ENCODE assay signal across 23 mouse cellular contexts in the genomic region with DNA sequence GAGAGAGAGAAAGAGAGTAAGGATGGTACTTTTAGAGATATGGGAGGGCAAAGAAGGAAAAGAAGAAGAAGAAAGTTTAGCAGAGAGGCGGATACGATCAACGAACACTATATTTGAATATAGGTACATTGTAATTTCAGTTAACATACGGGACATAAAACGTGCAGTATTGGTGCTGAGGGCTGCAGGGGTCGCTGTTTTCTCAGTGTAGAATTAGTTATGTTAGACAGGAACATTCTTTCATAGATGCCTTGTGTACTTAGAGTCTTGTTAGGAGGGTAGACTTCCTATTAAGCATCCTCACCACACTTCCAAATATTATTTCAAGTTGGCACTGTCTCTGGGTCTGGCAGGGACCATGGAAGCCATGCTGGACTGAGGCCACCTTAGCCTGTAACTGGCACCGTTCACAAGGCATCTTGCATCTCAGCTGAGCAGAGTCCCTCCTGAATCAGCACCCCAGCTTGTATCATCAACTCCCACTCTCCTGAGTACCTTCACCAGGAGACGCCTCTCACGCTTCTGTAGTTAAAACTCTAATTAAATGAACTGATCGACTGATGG.
A peak's percentile ranks its signal among the peaks of the same experiment; 100 is the strongest.
DNase-seq lines count a peak whose midpoint lies in the region; ATAC-seq and TF ChIP-seq lines count a peak whose summit lies in the region.
"Had no signal": no experiment of that assay in that cellular context is flagged by ENCODE, and none has a peak within 500 bp of the region (broad histone marks: within the 10 kb centered on the region; RNA-seq: fewer than 3 reads in every experiment).

No protein-coding gene starts in this region.

- in situ Hi-C loops in CH12.LX (cut with MboI; ENCODE audit: low pct_ligation_motif_present, low pct_unique_long_range_greater_than_20kb, low sequenced_read_pairs), result no loop called here

- no peaks in the 10 kb centered on the region for H3K79me2 ChIP-seq in CH12.LX (replicated peaks; ENCODE audit: control insufficient read depth, extremely low read depth, insufficient read depth, poor library complexity, severe bottlenecking)

- H3K27me3 ChIP-seq in forebrain, postnatal 0 days (ENCODE audit: insufficient read depth, low read length), result no peaks in the 10 kb centered on the region
- H3K27me3 ChIP-seq in forebrain, embryonic 16.5 days (replicated peaks; ENCODE audit: control insufficient read depth, insufficient read depth, low read length), result no peaks in the 10 kb centered on the region
- peaks cover 36% of the 10 kb centered on the region for H3K27me3 ChIP-seq in CH12.LX (replicated peaks)
- H3K27me3 ChIP-seq: embryonic facial prominence, embryonic 12.5 days; forebrain, embryonic 13.5 days; hindbrain, embryonic 13.5 days had no signal

- no peaks in the 10 kb centered on the region for H3K4me1 ChIP-seq in forebrain, postnatal 0 days (ENCODE audit: insufficient read depth)
- H3K4me1 ChIP-seq in forebrain, embryonic 16.5 days (replicated peaks; ENCODE audit: control insufficient read depth, insufficient read depth, low read length), result no peaks in the 10 kb centered on the region
- H3K4me1 ChIP-seq in CH12.LX (ENCODE audit: control insufficient read depth in 1 of 2, insufficient read depth in 2 of 2), result no peaks in the 10 kb centered on the region
- H3K4me1 ChIP-seq: embryonic facial prominence, embryonic 12.5 days; forebrain, embryonic 13.5 days; heart, embryonic 10.5 days; hindbrain, embryonic 13.5 days had no signal

- no peaks in the 10 kb centered on the region for H3K36me3 ChIP-seq in forebrain, postnatal 0 days (ENCODE audit: insufficient read depth)
- no peaks in the 10 kb centered on the region for H3K36me3 ChIP-seq in forebrain, embryonic 16.5 days (ENCODE audit: control insufficient read depth, insufficient read depth)
- H3K36me3 ChIP-seq in CH12.LX (replicated peaks in 1 of 2; ENCODE audit: control insufficient read depth in 1 of 2, insufficient read depth in 1 of 2, low read length in 1 of 2), result no peaks in the 10 kb centered on the region
- H3K36me3 ChIP-seq: embryonic facial prominence, embryonic 12.5 days; heart, embryonic 10.5 days; hindbrain, embryonic 13.5 days had no signal

- intact Hi-C loops in left cerebral cortex, postnatal 4 days (cut with DNase I), result no loop called here

- H3K27ac ChIP-seq in forebrain, postnatal 0 days (ENCODE audit: low read depth, low read length), result no peak overlapping the region
- H3K27ac ChIP-seq in forebrain, embryonic 16.5 days (ENCODE audit: low read length), result no peak overlapping the region
- H3K27ac ChIP-seq in CH12.LX (ENCODE audit: insufficient read depth, low read depth), result no peak overlapping the region
- H3K27ac ChIP-seq: embryonic facial prominence, embryonic 12.5 days; forebrain, embryonic 13.5 days; heart, embryonic 10.5 days; hindbrain, embryonic 13.5 days had no signal

- no peak for TF ChIP-seq EP300 in CH12.LX (IDR thresholded peaks at IDR 0.05; ENCODE audit: low read length)

- ATAC-seq in forebrain, postnatal 0 days, result no peak
- ATAC-seq in forebrain, embryonic 16.5 days, result no peak
- ATAC-seq: forebrain, embryonic 13.5 days had no signal

- TF ChIP-seq POLR2A in CH12.LX (IDR thresholded peaks at IDR 0.05; ENCODE audit: low read depth, low read length), result no peak

- DNase-seq in forebrain, postnatal 0 days, result no peak
- peak; percentile 2 for DNase-seq in left cerebral cortex, postnatal 4 days
- no peak for DNase-seq in left cerebral cortex, adult 11 months (ENCODE audit: low spot score)
- peak; percentile 25 for DNase-seq in A20 (ENCODE audit: low read depth, low spot score)
- DNase-seq in CH12.LX (ENCODE audit: extremely low read depth), result no peak
- DNase-seq in embryo, embryonic 10 days (ENCODE audit: low spot score), result no peak
- no peak for DNase-seq in adipocyte (ENCODE audit: low spot score)
- DNase-seq: adrenal gland, postnatal 36 days; gastrocnemius, postnatal 14 days; heart, postnatal 14 days; kidney, adult 11 months; liver; lung, adult 18-20 months; retina, postnatal 1 day; right cerebral cortex, postnatal 4 days; thymus, postnatal 14 days had no signal

- H3K9me3 ChIP-seq in forebrain, postnatal 0 days (ENCODE audit: low read length), result no peaks in the 10 kb centered on the region
- H3K9me3 ChIP-seq in forebrain, embryonic 16.5 days (ENCODE audit: control insufficient read depth, low read length), result no peaks in the 10 kb centered on the region
- H3K9me3 ChIP-seq in CH12.LX (replicated peaks; ENCODE audit: low read length), result no peaks in the 10 kb centered on the region
- H3K9me3 ChIP-seq: embryonic facial prominence, embryonic 12.5 days; forebrain, embryonic 13.5 days; heart, embryonic 10.5 days; hindbrain, embryonic 13.5 days; megakaryocyte, embryonic 14.5 days had no signal

- peak; percentile 30 for TF ChIP-seq CTCF in forebrain, postnatal 0 days (IDR thresholded peaks at IDR 0.05; ENCODE audit: low read depth)
- TF ChIP-seq CTCF in CH12.LX (conservative IDR thresholded peaks at IDR 0.05 in 1 of 2, IDR thresholded peaks at IDR 0.05 in 1 of 2; ENCODE audit: low read depth in 2 of 2, low read length in 2 of 2), result peak in 1 of 2 experiments; percentile 46; a peak in 2 of 4 replicates

- H3K4me2 ChIP-seq in forebrain, postnatal 0 days (ENCODE audit: low read depth), result no peak overlapping the region
- H3K4me2 ChIP-seq in forebrain, embryonic 16.5 days (ENCODE audit: low read length), result no peak overlapping the region
- H3K4me2 ChIP-seq in CH12.LX (ENCODE audit: insufficient read depth, low read depth, poor library complexity, severe bottlenecking), result no peak overlapping the region
- H3K4me2 ChIP-seq: embryonic facial prominence, embryonic 12.5 days; forebrain, embryonic 13.5 days; hindbrain, embryonic 13.5 days had no signal

- TF ChIP-seq RAD21 in CH12.LX (IDR thresholded peaks at IDR 0.05; ENCODE audit: low read depth, low read length), result peak; percentile 34

- dilution Hi-C loops in CH12.LX (cut with MboI; ENCODE audit: extremely low pct_ligation_motif_present, extremely low pct_unique_long_range_greater_than_20kb, low sequenced_read_pairs), result no loop called here

- H3K4me3 ChIP-seq in forebrain, postnatal 0 days (ENCODE audit: low read depth, low read length), result no peak overlapping the region
- no peak overlapping the region for H3K4me3 ChIP-seq in forebrain, embryonic 16.5 days (replicated peaks; ENCODE audit: low read length)
- no peak overlapping the region for H3K4me3 ChIP-seq in CH12.LX (replicated peaks in 1 of 3; ENCODE audit: low read depth in 2 of 3, low read length in 2 of 3, poor library complexity in 1 of 3)
- H3K4me3 ChIP-seq: embryonic facial prominence, embryonic 12.5 days; erythroblast, embryonic 14.5 days; forebrain, embryonic 13.5 days; heart, embryonic 10.5 days; hindbrain, embryonic 13.5 days; megakaryocyte, embryonic 14.5 days had no signal

- WGBS in forebrain, postnatal 0 days, result 66% methylated on average over 10 of the region's 10 CpGs
- WGBS in forebrain, embryonic 16.5 days, result 65% methylated on average over 10 of the region's 10 CpGs

- H3K9ac ChIP-seq in forebrain, postnatal 0 days, result no peak overlapping the region
- H3K9ac ChIP-seq in forebrain, embryonic 16.5 days (replicated peaks; ENCODE audit: low read depth, low read length), result no peak overlapping the region
- H3K9ac ChIP-seq in CH12.LX (ENCODE audit: insufficient read depth, low read depth), result no peak overlapping the region
- H3K9ac ChIP-seq: embryonic facial prominence, embryonic 12.5 days; forebrain, embryonic 13.5 days; hindbrain, embryonic 13.5 days had no signal

TF ChIP-seq in CH12.LX, 34 proteins besides CTCF, POLR2A, EP300 and RAD21:
- TF ChIP-seq MAX (IDR thresholded peaks at IDR 0.05; ENCODE audit: low read length), result no peak
- no peak for TF ChIP-seq MEF2A (IDR thresholded peaks at IDR 0.05; ENCODE audit: borderline replicate concordance, low read depth, low read length)
- TF ChIP-seq ZMIZ1 (IDR thresholded peaks at IDR 0.05; ENCODE audit: low read depth, low read length), result no peak
- no peak for TF ChIP-seq TCF12 (IDR thresholded peaks at IDR 0.05; ENCODE audit: low read depth, low read length)
- TF ChIP-seq ZC3H11A (IDR thresholded peaks at IDR 0.05; ENCODE audit: low read depth, low read length), result no peak
- no peak for TF ChIP-seq JUND (conservative IDR thresholded peaks at IDR 0.05; ENCODE audit: low read depth, low read length)
- no peak for TF ChIP-seq SIN3A (IDR thresholded peaks at IDR 0.05; ENCODE audit: low read length)
- no peak for TF ChIP-seq E2F4 (IDR thresholded peaks at IDR 0.05; ENCODE audit: insufficient replicate concordance, low read depth, low read length)
- TF ChIP-seq MAZ (IDR thresholded peaks at IDR 0.05; ENCODE audit: low read depth, low read length), result no peak
- no peak for TF ChIP-seq HCFC1 (IDR thresholded peaks at IDR 0.05; ENCODE audit: low read depth, low read length)
- TF ChIP-seq TBP (conservative IDR thresholded peaks at IDR 0.05; ENCODE audit: low read depth, low read length), result no peak
- no peak for TF ChIP-seq IRF4 (IDR thresholded peaks at IDR 0.05; ENCODE audit: low read depth, low read length)
- no peak for TF ChIP-seq GABPA (IDR thresholded peaks at IDR 0.05; ENCODE audit: insufficient replicate concordance, low read depth, low read length)

Comparison
In these comparisons a context has a peak if more than half of its experiments do, and no peak if none do; other contexts are left out.
1. DNase-seq: peak in left cerebral cortex, postnatal 4 days (single experiment) and A20 (single experiment); none in forebrain, postnatal 0 days (single experiment), left cerebral cortex, adult 11 months (single experiment), CH12.LX (single experiment), embryo, embryonic 10 days (single experiment) and adipocyte (single experiment).